Mouse (Mus musculus) limb, embryonic 14.5 days (tissue): Measurements from ENCODE around the gene Pgpep1. TPM values are rescaled to one million over a fixed set of nuclear protein-coding genes. Genes with fewer than 3 reads are reported as not detected.

ENCODE experiments used
- ATAC-seq: fragments of 200-750 bp; cut with Nextera tagmentation; 2 replicates; pipeline ENCODE4 v1.8.0; 2017; ENCODE audit warnings: low read depth, moderate number of reproducible peaks, moderate TSS enrichment; ENCODE audit not compliant: low FRiP score
- DNase-seq: peaks from one replicate; pipeline ENCODE4 v3.0.0-alpha.2; 2015; ENCODE audit warnings: low spot score
- H3K27ac ChIP-seq: fragments of 300-500 bp; sonication (generic); replicated peaks from 2 replicates; pipeline ENCODE4 v1.5.1; 2014; ENCODE audit warnings: low read depth, mild to moderate bottlenecking, low read length, moderate library complexity, mixed read lengths
- H3K27me3 ChIP-seq: fragments of 300-500 bp; sonication (generic); 2 replicates; pipeline ENCODE4 v1.6.1; 2014; ENCODE audit warnings: low read length, mixed read lengths; ENCODE audit not compliant: control insufficient read depth, insufficient read depth
- H3K36me3 ChIP-seq: fragments of 300-500 bp; sonication (generic); 2 replicates; pipeline ENCODE4 v1.6.1; 2014; ENCODE audit warnings: mild to moderate bottlenecking, low read length, moderate library complexity, mixed read lengths; ENCODE audit not compliant: control insufficient read depth, insufficient read depth
- H3K4me1 ChIP-seq: fragments of 300-500 bp; sonication (generic); 2 replicates; pipeline ENCODE4 v1.6.1; 2014; ENCODE audit warnings: antibody characterized with exemption, low read length, mixed read lengths; ENCODE audit not compliant: control insufficient read depth, insufficient read depth
- H3K4me2 ChIP-seq: fragments of 300-500 bp; sonication (generic); replicated peaks from 2 replicates; pipeline ENCODE4 v1.6.1; 2014; ENCODE audit warnings: low read depth, mild to moderate bottlenecking, low read length, moderate library complexity; ENCODE audit not compliant: severe bottlenecking
- H3K4me3 ChIP-seq: fragments of 300-500 bp; sonication (generic); replicated peaks from 2 replicates; pipeline ENCODE4 v1.5.1; 2014; ENCODE audit warnings: low read length
- H3K9ac ChIP-seq: fragments of 300-500 bp; sonication (generic); 2 replicates; pipeline ENCODE4 v1.6.1; 2014; ENCODE audit warnings: mild to moderate bottlenecking, low read depth, low read length, moderate library complexity; ENCODE audit not compliant: severe bottlenecking
- H3K9me3 ChIP-seq: fragments of 300-500 bp; sonication (generic); 2 replicates; pipeline ENCODE4 v1.6.1; 2016; ENCODE audit warnings: low read length; ENCODE audit not compliant: control insufficient read depth
- POLR2A ChIP-seq: fragments of 200-500 bp; IDR thresholded peaks from 2 replicates; pipeline ENCODE4 v1.8.0; 2012; ENCODE audit warnings: inconsistent platforms, mild to moderate bottlenecking, moderate library complexity, borderline replicate concordance; ENCODE audit not compliant: insufficient read depth, insufficient read length; ENCODE audit errors: extremely low read depth
- WGBS: fragments of 180-500 bp; shearing (Covaris S2); extraction: QIAGEN DNeasy Blood & Tissue Kit; methylation state at CpG from one replicate; pipeline ENCODE4 v1.1.7; 2014; 5-methylcytosine and 5-hydroxymethylcytosine counted together
- polyA plus RNA-seq, 2 experiments: library from polyadenylated mRNA; depleted of rRNA in 1 of 2; stranded (reverse) in 1 of 2; unstranded in 1 of 2; fragments of >200 nt; fragmentation: Nextera tagmentation in 1 of 2; extraction: Ambion mirVana in 1 of 2; gene quantifications; 2 replicates each; pipeline versions ENCODE4 v1.2.1 to v1.2.3; 2012 to 2014

Gene Pgpep1
- polyA plus RNA-seq, 2 experiments, result 47.6 to 64.1 TPM

GRCm38 (mm10) chr8:70699116-70699833 lies 39.1 kb upstream of the Pgpep1 start:
- H3K9me3 ChIP-seq, result no peaks in the 10 kb centered on the region
- 0% methylated on average over 29 of the region's 89 CpGs for WGBS
- H3K9ac ChIP-seq, result peak overlapping the region; percentile 99
- H3K27ac ChIP-seq, result peak overlapping the region; percentile 94
- peaks cover 37% of the 10 kb centered on the region for H3K4me1 ChIP-seq
- H3K27me3 ChIP-seq, result no peaks in the 10 kb centered on the region
- no peak for TF ChIP-seq POLR2A
- peak overlapping the region; percentile 53 for H3K4me2 ChIP-seq
- H3K4me3 ChIP-seq, result peak overlapping the region; percentile 98
- peaks cover 15% of the 10 kb centered on the region for H3K36me3 ChIP-seq
- ATAC-seq (no peak; the same call in 1 of the 2 replicates), DNase-seq (no peak)

- no peaks in the 10 kb centered on the region for H3K27me3 ChIP-seq
- H3K36me3 ChIP-seq, result peaks cover 9% of the 10 kb centered on the region
- 1% methylated on average over 68 of the region's 69 CpGs for WGBS
- peaks cover 37% of the 10 kb centered on the region for H3K4me1 ChIP-seq
- H3K9ac ChIP-seq, result peak within 1 kb of the TSS; percentile 99
- H3K4me3 ChIP-seq, result peak within 1 kb of the TSS; percentile 98
- peak within 1 kb of the TSS; percentile 94 for H3K27ac ChIP-seq
- H3K9me3 ChIP-seq, result no peaks in the 10 kb centered on the region
- peak; percentile 99 for DNase-seq
- TF ChIP-seq POLR2A, result peak; percentile 99
- peak within 1 kb of the TSS; percentile 57 for H3K4me2 ChIP-seq
- peak; percentile 89 for ATAC-seq
Observed at GRCm38 (mm10) chr8:70698310-70699109, 38.3 kb upstream of the Pgpep1 start, which contains the start of gene Jund. TSS of gene Jund (plus strand) at chr8:70698949.

- H3K9me3 ChIP-seq, result no peaks in the 10 kb centered on the region
- peak overlapping the region; percentile 98 for H3K4me3 ChIP-seq
- 66% methylated on average over 12 of the region's 12 CpGs for WGBS
- H3K4me1 ChIP-seq, result peaks cover 37% of the 10 kb centered on the region
- peak overlapping the region; percentile 99; the same call in 1 of the 2 replicates for H3K9ac ChIP-seq
- DNase-seq (no peak), ATAC-seq (no peak)
- peak overlapping the region; percentile 57 for H3K4me2 ChIP-seq
- 0 out of 2 replicates have a peak, but pooled peaks cover 4% of the 10 kb centered on the region for H3K36me3 ChIP-seq
- no peak for TF ChIP-seq POLR2A
- peak overlapping the region; percentile 94 for H3K27ac ChIP-seq
- no peaks in the 10 kb centered on the region for H3K27me3 ChIP-seq
Observed at GRCm38 (mm10) chr8:70697366-70698250, 37.4 kb upstream of the Pgpep1 start.

- Histone ChIP-seq H3K9ac (peak overlapping the region; percentile 48), H3K27me3 (no peaks in the 10 kb centered on the region), H3K36me3 (no peaks in the 10 kb centered on the region), H3K9me3 (no peaks in the 10 kb centered on the region), H3K4me1 (peaks cover 41% of the 10 kb centered on the region), H3K4me3 (peak overlapping the region; percentile 18), H3K27ac (peak overlapping the region; percentile 94), H3K4me2 (peak overlapping the region; percentile 51)
- no peak for DNase-seq
- TF ChIP-seq POLR2A, result no peak
- ATAC-seq, result no peak
- 10% methylated on average over 4 of the region's 4 CpGs for WGBS
Observed at GRCm38 (mm10) chr8:70696946-70697345, 36.8 kb upstream of the Pgpep1 start.
